Mouse (Mus musculus): ENCODE measurements around the gene Bola2. TPM values are rescaled to one million over a fixed set of nuclear protein-coding genes. Genes with fewer than 3 reads are reported as not detected.

The Bola2 gene
- polyA plus RNA-seq, 1 experiment from 2014 or later, result 167 TPM

DNA sequence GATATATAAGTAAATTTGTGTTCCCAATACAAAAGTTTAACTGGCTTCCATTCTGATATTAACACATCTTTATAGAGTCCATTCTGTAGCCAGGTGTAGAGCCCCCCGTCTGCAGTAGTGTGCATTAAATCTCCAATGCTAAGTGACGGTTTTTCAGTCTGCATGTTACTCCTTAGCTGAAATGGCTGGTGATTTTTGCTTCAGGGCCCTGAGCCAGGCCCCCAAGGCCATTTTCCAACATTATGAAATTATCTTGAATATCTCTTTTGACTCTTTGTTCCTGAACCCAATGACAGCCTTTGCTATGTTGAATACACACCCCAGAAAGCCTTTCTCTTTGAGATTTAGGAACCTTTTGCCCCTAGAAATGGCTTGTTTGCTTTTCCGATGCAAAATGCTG lies 35.4 kb upstream of the Bola2 start:
- Histone ChIP-seq H3K9ac (ENCODE audit: low read length) (no peak overlapping the region), H3K27me3 (ENCODE audit: control insufficient read depth, insufficient read depth, low read length) (no peaks in the 10 kb centered on the region), H3K36me3 (ENCODE audit: control insufficient read depth, insufficient read depth, low read length) (no peaks in the 10 kb centered on the region; the same call in 1 of the 2 replicates), H3K27ac (ENCODE audit: low read depth, low read length) (no peak overlapping the region), H3K9me3 (ENCODE audit: control insufficient read depth, low read length) (no peaks in the 10 kb centered on the region), H3K4me1 (replicated peaks; ENCODE audit: control insufficient read depth, insufficient read depth, low read length) (no peaks in the 10 kb centered on the region), H3K4me3 (ENCODE audit: low read depth, low read length) (no peak overlapping the region), H3K4me2 (ENCODE audit: low read depth, low read length, severe bottlenecking) (no peak overlapping the region)
- 82% methylated on average over 3 of the region's 3 CpGs for WGBS
- no peak for DNase-seq (ENCODE audit: low spot score)
- ATAC-seq (replicated peaks; ENCODE audit: low FRiP score), result no peak

DNA sequence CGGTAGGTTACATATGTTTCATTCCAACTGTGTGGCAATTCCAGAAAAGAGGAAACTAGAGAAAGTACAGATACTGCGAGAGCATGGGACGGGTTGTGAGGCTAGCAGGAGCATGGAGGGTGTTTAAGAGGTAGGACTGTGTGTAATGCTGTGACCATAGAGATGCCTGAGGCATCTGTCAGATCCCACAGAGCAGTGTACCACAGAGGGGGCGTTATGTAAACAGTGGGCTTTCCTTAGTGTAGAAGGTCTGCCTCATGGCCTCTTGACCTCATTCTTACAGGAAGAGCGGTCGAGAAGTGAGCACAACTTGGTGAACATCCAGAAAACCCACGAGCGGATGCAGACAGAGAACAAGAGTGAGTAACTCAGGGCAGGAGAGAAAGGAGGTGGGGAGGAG lies 31.6 kb upstream of the Bola2 start:
- ATAC-seq (replicated peaks; ENCODE audit: low FRiP score), result no peak

DNA sequence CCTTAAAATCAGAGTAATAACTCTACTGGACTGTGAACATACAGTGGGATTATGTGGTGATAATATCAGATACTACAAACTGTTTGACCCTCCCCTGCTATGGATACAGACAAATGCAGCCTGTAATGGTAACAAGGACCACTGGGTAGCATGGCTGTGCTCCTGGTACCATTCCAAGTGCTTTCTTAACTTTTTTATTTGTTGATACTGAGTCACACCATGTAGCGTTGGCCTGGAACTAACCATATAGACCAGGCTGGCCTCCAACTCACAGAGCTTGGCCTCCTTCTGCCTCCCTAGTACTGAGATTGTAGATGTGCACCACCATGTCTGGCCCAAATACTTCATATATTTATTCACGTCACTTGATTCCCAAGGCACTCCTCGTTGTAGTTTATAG lies 29.9 kb upstream of the Bola2 start:
- no peaks in the 10 kb centered on the region for H3K9me3 ChIP-seq (ENCODE audit: control insufficient read depth, low read length)
- no peak overlapping the region for H3K9ac ChIP-seq (ENCODE audit: low read length)
- DNase-seq (ENCODE audit: low spot score) (no peak), ATAC-seq (replicated peaks; ENCODE audit: low FRiP score) (no peak)
- no peak overlapping the region for H3K4me2 ChIP-seq (ENCODE audit: low read depth, low read length, severe bottlenecking)
- no peak overlapping the region for H3K4me3 ChIP-seq (ENCODE audit: low read depth, low read length)
- H3K27me3 ChIP-seq (ENCODE audit: control insufficient read depth, insufficient read depth, low read length), result no peaks in the 10 kb centered on the region
- no peak overlapping the region for H3K27ac ChIP-seq (ENCODE audit: low read depth, low read length)
- H3K4me1 ChIP-seq (replicated peaks; ENCODE audit: control insufficient read depth, insufficient read depth, low read length), result no peaks in the 10 kb centered on the region
- H3K36me3 ChIP-seq (ENCODE audit: control insufficient read depth, insufficient read depth, low read length), result peaks cover 3% of the 10 kb centered on the region; the same call in 1 of the 2 replicates
- WGBS, result 94% methylated on average over 3 of the region's 3 CpGs

More for the DNA sequence above, 31.6 kb upstream of the Bola2 start:
- H3K9me3 ChIP-seq (ENCODE audit: control insufficient read depth, low read length), result no peaks in the 10 kb centered on the region
- no peak overlapping the region for H3K4me3 ChIP-seq (ENCODE audit: low read depth, low read length)
- H3K27me3 ChIP-seq (ENCODE audit: control insufficient read depth, insufficient read depth, low read length), result no peaks in the 10 kb centered on the region
- no peak overlapping the region for H3K27ac ChIP-seq (ENCODE audit: low read depth, low read length)
- H3K4me2 ChIP-seq (ENCODE audit: low read depth, low read length, severe bottlenecking), result no peak overlapping the region
- H3K36me3 ChIP-seq (ENCODE audit: control insufficient read depth, insufficient read depth, low read length), result peaks cover 3% of the 10 kb centered on the region; the same call in 1 of the 2 replicates
- WGBS, result 85% methylated on average over 8 of the region's 8 CpGs
- H3K9ac ChIP-seq (ENCODE audit: low read length), result no peak overlapping the region
- no peak for DNase-seq (ENCODE audit: low spot score)
- H3K4me1 ChIP-seq (replicated peaks; ENCODE audit: control insufficient read depth, insufficient read depth, low read length), result no peaks in the 10 kb centered on the region

DNA sequence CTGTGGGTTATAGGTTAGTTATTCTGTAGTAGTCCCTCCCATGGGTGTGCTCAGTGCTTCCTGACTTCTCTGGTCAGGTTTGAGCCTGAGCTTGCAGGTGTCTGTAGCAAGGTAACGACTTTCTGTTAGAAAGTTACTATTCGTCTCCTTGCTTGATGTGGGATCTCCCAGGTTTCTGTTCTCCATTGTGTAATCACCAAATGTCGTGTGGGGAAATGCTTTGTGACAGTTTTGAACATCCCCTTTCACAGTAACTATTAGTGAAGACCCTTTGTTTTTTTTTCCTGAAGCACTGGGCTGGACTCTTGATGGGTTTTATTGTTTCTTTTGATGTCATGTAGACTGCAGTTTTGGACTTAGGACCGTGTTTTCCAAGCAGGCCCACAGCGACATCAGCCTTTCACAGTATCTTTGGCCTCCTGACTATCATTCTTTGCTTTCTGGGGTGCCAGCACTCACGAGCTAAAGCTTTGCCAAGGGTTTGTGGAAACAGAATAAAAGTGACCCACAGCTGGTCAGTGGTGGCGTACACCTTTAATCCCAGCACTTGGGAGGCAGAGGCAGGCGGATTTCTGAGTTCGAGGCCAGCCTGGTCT lies 27.6 kb upstream of the Bola2 start:
- Histone ChIP-seq H3K4me1 (replicated peaks; ENCODE audit: control insufficient read depth, insufficient read depth, low read length) (no peaks in the 10 kb centered on the region), H3K36me3 (ENCODE audit: control insufficient read depth, insufficient read depth, low read length) (peaks cover 3% of the 10 kb centered on the region; the same call in 1 of the 2 replicates), H3K27ac (ENCODE audit: low read depth, low read length) (no peak overlapping the region), H3K9me3 (ENCODE audit: control insufficient read depth, low read length) (no peaks in the 10 kb centered on the region), H3K27me3 (ENCODE audit: control insufficient read depth, insufficient read depth, low read length) (no peaks in the 10 kb centered on the region), H3K9ac (ENCODE audit: low read length) (no peak overlapping the region), H3K4me3 (ENCODE audit: low read depth, low read length) (no peak overlapping the region), H3K4me2 (ENCODE audit: low read depth, low read length, severe bottlenecking) (no peak overlapping the region)
- 87% methylated on average over 9 of the region's 9 CpGs for WGBS
- ATAC-seq (replicated peaks; ENCODE audit: low FRiP score) (no peak), DNase-seq (ENCODE audit: low spot score) (no peak)

DNA sequence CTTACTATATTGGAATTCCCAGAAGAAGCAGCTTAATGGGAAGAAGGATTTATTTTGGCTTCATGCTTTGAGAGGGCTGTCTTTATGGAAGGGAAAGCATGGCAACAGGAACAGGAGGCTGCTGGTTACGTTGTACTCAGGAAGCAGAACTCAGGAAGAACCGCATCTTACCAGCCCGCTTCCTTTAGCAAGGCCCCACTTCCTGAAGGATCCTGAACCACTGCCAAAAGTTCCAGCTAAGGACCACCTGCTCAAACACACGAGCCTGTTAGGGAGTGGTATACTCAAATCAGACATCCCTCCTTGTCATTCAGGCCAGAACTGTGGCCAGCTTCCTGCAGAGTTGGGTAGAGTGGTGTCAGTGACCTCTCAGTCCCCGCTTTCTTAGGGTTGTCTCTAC lies 26.7 kb upstream of the Bola2 start:
- Histone ChIP-seq H3K27ac (ENCODE audit: low read depth, low read length) (no peak overlapping the region), H3K4me2 (ENCODE audit: low read depth, low read length, severe bottlenecking) (no peak overlapping the region), H3K9ac (ENCODE audit: low read length) (no peak overlapping the region), H3K9me3 (ENCODE audit: control insufficient read depth, low read length) (no peaks in the 10 kb centered on the region), H3K4me3 (ENCODE audit: low read depth, low read length) (no peak overlapping the region), H3K4me1 (replicated peaks; ENCODE audit: control insufficient read depth, insufficient read depth, low read length) (no peaks in the 10 kb centered on the region), H3K36me3 (ENCODE audit: control insufficient read depth, insufficient read depth, low read length) (peaks cover 3% of the 10 kb centered on the region; the same call in 1 of the 2 replicates), H3K27me3 (ENCODE audit: control insufficient read depth, insufficient read depth, low read length) (no peaks in the 10 kb centered on the region)
- no peak for ATAC-seq (replicated peaks; ENCODE audit: low FRiP score)
- no peak for DNase-seq (ENCODE audit: low spot score)
- 88% methylated on average over 5 of the region's 5 CpGs for WGBS

DNA sequence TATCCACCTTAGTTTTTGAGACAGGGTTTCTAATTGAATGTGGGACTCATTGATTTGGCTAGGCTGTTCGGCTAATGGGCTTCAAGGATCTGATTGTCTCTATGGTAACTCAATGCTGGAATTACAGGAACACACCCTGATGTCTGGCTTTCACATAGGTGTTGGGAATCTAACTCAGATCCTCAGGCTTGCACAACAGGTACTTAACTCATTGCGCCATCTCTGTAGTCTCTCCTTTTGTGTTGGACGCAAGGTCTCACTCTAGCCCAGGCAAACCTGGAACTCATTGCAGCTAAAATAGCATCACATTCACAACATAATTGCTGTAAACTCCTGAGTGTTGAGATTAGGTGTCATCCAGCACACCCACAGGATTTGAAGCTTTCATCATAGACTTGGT lies 25.0 kb upstream of the Bola2 start:
- no peaks in the 10 kb centered on the region for H3K4me1 ChIP-seq (replicated peaks; ENCODE audit: control insufficient read depth, insufficient read depth, low read length)
- H3K9ac ChIP-seq (ENCODE audit: low read length), result no peak overlapping the region
- H3K9me3 ChIP-seq (ENCODE audit: control insufficient read depth, low read length), result no peaks in the 10 kb centered on the region
- ATAC-seq (replicated peaks; ENCODE audit: low FRiP score) (no peak), DNase-seq (ENCODE audit: low spot score) (no peak)
- 93% methylated on average over 3 of the region's 3 CpGs for WGBS
- no peak overlapping the region for H3K27ac ChIP-seq (ENCODE audit: low read depth, low read length)
- no peaks in the 10 kb centered on the region for H3K27me3 ChIP-seq (ENCODE audit: control insufficient read depth, insufficient read depth, low read length)
- no peaks in the 10 kb centered on the region; the same call in 1 of the 2 replicates for H3K36me3 ChIP-seq (ENCODE audit: control insufficient read depth, insufficient read depth, low read length)
- H3K4me2 ChIP-seq (ENCODE audit: low read depth, low read length, severe bottlenecking), result no peak overlapping the region
- H3K4me3 ChIP-seq (ENCODE audit: low read depth, low read length), result no peak overlapping the region

DNA sequence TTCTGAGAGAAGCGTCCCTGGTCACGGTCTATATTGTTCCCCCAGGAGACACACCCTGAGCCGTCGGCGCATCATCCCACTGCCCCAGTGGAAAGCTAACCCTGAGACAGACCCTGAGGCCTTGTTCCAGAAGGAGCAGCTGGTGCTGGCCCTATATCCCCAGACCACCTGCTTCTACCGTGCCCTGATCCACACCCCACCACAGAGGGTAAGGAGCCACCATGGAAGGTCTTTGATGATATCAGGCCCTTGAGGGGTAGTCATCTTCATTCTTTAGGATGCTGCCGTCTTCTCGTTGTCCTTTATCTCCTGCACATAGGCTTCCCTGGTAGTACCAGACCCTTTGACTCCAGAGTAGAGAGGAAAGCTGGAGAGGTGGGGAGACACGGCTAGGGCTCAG lies 23.1 kb upstream of the Bola2 start:
- Histone ChIP-seq H3K27ac (ENCODE audit: low read depth, low read length) (no peak overlapping the region), H3K4me2 (ENCODE audit: low read depth, low read length, severe bottlenecking) (no peak overlapping the region), H3K36me3 (ENCODE audit: control insufficient read depth, insufficient read depth, low read length) (no peaks in the 10 kb centered on the region; the same call in 1 of the 2 replicates)

DNA sequence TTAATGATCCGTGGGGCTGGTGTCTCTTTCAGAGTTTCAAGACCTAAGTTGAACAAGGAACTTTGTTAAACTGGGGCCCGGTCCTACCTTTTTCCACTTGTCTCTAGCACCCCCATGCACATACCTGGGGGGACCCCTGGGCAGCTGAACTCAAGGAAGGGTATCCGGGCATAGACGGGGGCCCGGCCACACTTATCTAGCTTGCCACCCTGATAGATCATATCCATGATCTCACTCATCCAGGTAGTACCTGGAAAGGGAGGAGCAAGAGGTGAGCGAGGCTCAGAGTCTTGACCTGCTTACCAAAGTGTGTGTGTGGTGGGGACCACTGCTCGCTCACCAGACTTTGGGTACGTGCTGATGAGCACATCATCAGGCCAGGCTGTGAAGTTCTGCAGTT lies 20.1 kb upstream of the Bola2 start:
- no peak overlapping the region for H3K9ac ChIP-seq (ENCODE audit: low read length)
- H3K27me3 ChIP-seq (ENCODE audit: control insufficient read depth, insufficient read depth, low read length), result no peaks in the 10 kb centered on the region
- DNase-seq (ENCODE audit: low spot score) (no peak), ATAC-seq (replicated peaks; ENCODE audit: low FRiP score) (no peak)
- WGBS, result 97% methylated on average over 8 of the region's 8 CpGs
- no peaks in the 10 kb centered on the region for H3K4me1 ChIP-seq (replicated peaks; ENCODE audit: control insufficient read depth, insufficient read depth, low read length)
- H3K27ac ChIP-seq (ENCODE audit: low read depth, low read length), result no peak overlapping the region
- H3K4me2 ChIP-seq (ENCODE audit: low read depth, low read length, severe bottlenecking), result no peak overlapping the region
- no peak overlapping the region for H3K4me3 ChIP-seq (ENCODE audit: low read depth, low read length)
- H3K9me3 ChIP-seq (ENCODE audit: control insufficient read depth, low read length), result no peaks in the 10 kb centered on the region
- no peaks in the 10 kb centered on the region; the same call in 1 of the 2 replicates for H3K36me3 ChIP-seq (ENCODE audit: control insufficient read depth, insufficient read depth, low read length)

More for the DNA sequence above, 23.1 kb upstream of the Bola2 start:
- H3K27me3 ChIP-seq (ENCODE audit: control insufficient read depth, insufficient read depth, low read length), result no peaks in the 10 kb centered on the region
- H3K4me3 ChIP-seq (ENCODE audit: low read depth, low read length), result no peak overlapping the region
- DNase-seq (ENCODE audit: low spot score), result no peak
- ATAC-seq (replicated peaks; ENCODE audit: low FRiP score), result no peak
- no peaks in the 10 kb centered on the region for H3K9me3 ChIP-seq (ENCODE audit: control insufficient read depth, low read length)
- no peaks in the 10 kb centered on the region for H3K4me1 ChIP-seq (replicated peaks; ENCODE audit: control insufficient read depth, insufficient read depth, low read length)
- no peak overlapping the region for H3K9ac ChIP-seq (ENCODE audit: low read length)
- 93% methylated on average over 9 of the region's 9 CpGs for WGBS

DNA sequence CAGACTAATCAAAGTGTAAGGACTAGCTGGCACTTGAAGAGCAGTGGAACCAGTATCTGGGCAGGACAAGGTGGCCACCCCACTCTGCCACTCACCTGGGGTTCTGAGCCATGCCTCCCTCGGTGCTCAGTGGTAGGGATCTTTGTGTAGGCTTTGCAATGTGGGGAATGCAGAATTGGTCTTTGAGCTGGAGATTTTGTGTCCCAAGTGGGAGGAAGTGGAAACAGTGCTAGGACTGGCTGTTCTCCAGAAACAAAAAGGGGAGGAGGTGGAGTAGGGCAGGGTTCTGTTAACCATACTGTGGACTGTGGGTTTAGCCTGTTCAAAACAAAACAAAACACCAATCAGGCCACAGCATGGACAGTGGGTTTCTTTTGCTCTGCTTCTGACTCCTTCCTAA lies 19.0 kb upstream of the Bola2 start, which contains the start of gene Sult1a1:
Gene Sult1a1, minus strand, starts transcription at position 226 of the 400 bp plus-strand sequence.
- no peak for ATAC-seq (replicated peaks; ENCODE audit: low FRiP score)
- H3K4me1 ChIP-seq (replicated peaks; ENCODE audit: control insufficient read depth, insufficient read depth, low read length), result no peaks in the 10 kb centered on the region
- DNase-seq (ENCODE audit: low spot score), result no peak
- no peaks in the 10 kb centered on the region for H3K27me3 ChIP-seq (ENCODE audit: control insufficient read depth, insufficient read depth, low read length)
- H3K36me3 ChIP-seq (ENCODE audit: control insufficient read depth, insufficient read depth, low read length), result no peaks in the 10 kb centered on the region; the same call in 1 of the 2 replicates
- H3K27ac ChIP-seq (ENCODE audit: low read depth, low read length), result no peak within 1 kb of the TSS
- 76% methylated on average over 1 of the region's 1 CpGs for WGBS
- H3K4me2 ChIP-seq (ENCODE audit: low read depth, low read length, severe bottlenecking), result no peak within 1 kb of the TSS
- no peaks in the 10 kb centered on the region for H3K9me3 ChIP-seq (ENCODE audit: control insufficient read depth, low read length)
- no peak within 1 kb of the TSS for H3K4me3 ChIP-seq (ENCODE audit: low read depth, low read length)
- no peak within 1 kb of the TSS for H3K9ac ChIP-seq (ENCODE audit: low read length)
